Mouse (Mus musculus) CD4-positive, CD25-positive, alpha-beta regulatory T cell, adult 2 months (primary cell): ENCODE data around the gene Ptprn.

Experiments used
- DNase-seq: peaks from one replicate; pipeline ENCODE4 v3.0.0-alpha.2; 2012; ENCODE audit warnings: low read depth, low spot score

Ptprn gene

GRCm38 (mm10) chr1:75225473-75225872 is 38.8 kb downstream of the Ptprn start:
- no peak for DNase-seq

- peak; percentile 28 for DNase-seq
These were observed 40.8 kb downstream of the Ptprn start for GRCm38 (mm10) chr1:75223532-75223931.

- peak; percentile 66 for DNase-seq
These were observed 41.4 kb downstream of the Ptprn start for GRCm38 (mm10) chr1:75222926-75223325.

- DNase-seq, result no peak
These were observed 42.8 kb downstream of the Ptprn start for GRCm38 (mm10) chr1:75221538-75221937.

- DNase-seq, result no peak
These were observed 44.8 kb downstream of the Ptprn start, which contains the start of gene Tuba4a for GRCm38 (mm10) chr1:75219531-75219930. Gene Tuba4a, minus strand, starts transcription at chr1:75219865.

- DNase-seq, result peak; percentile 97
These were observed 45.2 kb downstream of the Ptprn start for GRCm38 (mm10) chr1:75219078-75219477.

- peak; percentile 76 for DNase-seq
These were observed 45.9 kb downstream of the Ptprn start for GRCm38 (mm10) chr1:75218227-75219001.

GRCm38 (mm10) chr1:75217893-75218226 is 46.4 kb downstream of the Ptprn start:
- no peak for DNase-seq

- DNase-seq, result peak; percentile 12
These were observed 47.3 kb downstream of the Ptprn start for GRCm38 (mm10) chr1:75216797-75217585.

- no peak for DNase-seq
These were observed 48.5 kb downstream of the Ptprn start for GRCm38 (mm10) chr1:75215785-75216184.

- DNase-seq, result no peak
These were observed 49.4 kb downstream of the Ptprn start for GRCm38 (mm10) chr1:75214886-75215285.

- no peak for DNase-seq
These were observed 49.9 kb downstream of the Ptprn start for GRCm38 (mm10) chr1:75214442-75214841.

GRCm38 (mm10) chr1:75213096-75213495 is 51.2 kb downstream of the Ptprn start:
- DNase-seq, result peak; percentile 39

GRCm38 (mm10) chr1:75212542-75212941 is 51.8 kb downstream of the Ptprn start:
- DNase-seq, result no peak

GRCm38 (mm10) chr1:75211141-75211708 is 53.1 kb downstream of the Ptprn start:
- no peak for DNase-seq

- peak; percentile 96 for DNase-seq
These were observed 53.9 kb downstream of the Ptprn start, which contains the start of the genes Glb1l and Stk16 for GRCm38 (mm10) chr1:75210136-75211087. Gene Glb1l, minus strand, starts transcription at chr1:75210813. Gene Stk16, plus strand, starts transcription at chr1:75210838.

- DNase-seq, result peak; percentile 40
These were observed 55.2 kb downstream of the Ptprn start for GRCm38 (mm10) chr1:75208967-75209678.

GRCm38 (mm10) chr1:75201236-75201635 is 63.1 kb downstream of the Ptprn start:
- no peak for DNase-seq
